Mouse (Mus musculus) forebrain, embryonic 13.5 days (tissue): Measurements from ENCODE around the gene Fsd1. TPM values are rescaled to one million over a fixed set of nuclear protein-coding genes. Genes with fewer than 3 reads are reported as not detected.
A peak's percentile ranks its signal among the peaks of the same experiment; 100 is the strongest.

Experiments
- ATAC-seq: fragments of 200-750 bp; cut with Nextera tagmentation; 2 replicates; pipeline ENCODE4 v1.8.0; 2017
- H3K27ac ChIP-seq: fragments of 300-500 bp; sonication (generic); 2 replicates; pipeline ENCODE4 v1.5.1; 2015; ENCODE audit warnings: inconsistent platforms, mild to moderate bottlenecking, moderate library complexity
- H3K27me3 ChIP-seq: fragments of 300-500 bp; sonication (generic); 2 replicates; pipeline ENCODE4 v1.6.1; 2015; ENCODE audit warnings: mild to moderate bottlenecking, inconsistent platforms
- H3K36me3 ChIP-seq: fragments of 300-500 bp; sonication (generic); 2 replicates; pipeline ENCODE4 v1.6.1; 2015; ENCODE audit warnings: mild to moderate bottlenecking, inconsistent platforms; ENCODE audit not compliant: poor library complexity, severe bottlenecking
- H3K4me1 ChIP-seq: fragments of 300-500 bp; sonication (generic); 2 replicates; pipeline ENCODE4 v1.6.1; 2015; ENCODE audit warnings: inconsistent platforms
- H3K4me2 ChIP-seq: fragments of 300-500 bp; sonication (generic); 2 replicates; pipeline ENCODE4 v1.6.1; 2015; ENCODE audit warnings: inconsistent platforms, mild to moderate bottlenecking, moderate library complexity
- H3K4me3 ChIP-seq: fragments of 300-500 bp; sonication (generic); 2 replicates; pipeline ENCODE4 v1.5.1; 2015; ENCODE audit warnings: mild to moderate bottlenecking, inconsistent platforms
- H3K9ac ChIP-seq: fragments of 300-500 bp; sonication (generic); 2 replicates; pipeline ENCODE4 v1.6.1; 2015; ENCODE audit warnings: mild to moderate bottlenecking, inconsistent platforms
- H3K9me3 ChIP-seq: fragments of 300-500 bp; sonication (generic); replicated peaks from 2 replicates; pipeline ENCODE4 v1.6.1; 2016; ENCODE audit warnings: inconsistent platforms
- WGBS: fragments of 180-500 bp; shearing (Covaris S2); methylation state at CpG from one replicate; pipeline ENCODE4 v1.1.7; 2015; 5-methylcytosine and 5-hydroxymethylcytosine counted together
- polyA plus RNA-seq: library from polyadenylated mRNA; unstranded; fragments of >200 nt; fragmentation: Nextera tagmentation; extraction: Ambion mirVana; gene quantifications from 2 replicates; pipeline ENCODE4 v1.2.1, GENCODE M21; 2015

The Fsd1 gene
- polyA plus RNA-seq, 1 experiment from 2014 or later = 96.0 TPM

- 85% methylated on average over 8 of the region's 8 CpGs for WGBS
- peaks cover 90% of the 10 kb centered on the region for H3K36me3 ChIP-seq
- H3K4me1 ChIP-seq = peaks cover 4% of the 10 kb centered on the region; the same call in 1 of the 2 replicates
- no peak overlapping the region for H3K4me2 ChIP-seq
- no peak overlapping the region for H3K9ac ChIP-seq
- H3K9me3 ChIP-seq = no peaks in the 10 kb centered on the region
- no peak overlapping the region for H3K4me3 ChIP-seq
- no peak for ATAC-seq
- H3K27ac ChIP-seq = no peak overlapping the region
- no peaks in the 10 kb centered on the region for H3K27me3 ChIP-seq
Measured at GRCm38 (mm10) chr17:56016382-56016781, 30.1 kb downstream of the Fsd1 start.

- Histone ChIP-seq H3K4me3 (no peak overlapping the region), H3K9me3 (no peaks in the 10 kb centered on the region), H3K27ac (no peak overlapping the region), H3K36me3 (peaks cover 83% of the 10 kb centered on the region), H3K4me1 (no peaks in the 10 kb centered on the region), H3K27me3 (no peaks in the 10 kb centered on the region), H3K9ac (no peak overlapping the region), H3K4me2 (no peak overlapping the region)
- ATAC-seq = no peak
- 84% methylated on average over 15 of the region's 15 CpGs for WGBS
Measured at GRCm38 (mm10) chr17:56016793-56017785, 30.8 kb downstream of the Fsd1 start.

- Histone ChIP-seq H3K4me1 (peaks cover 5% of the 10 kb centered on the region; the same call in 1 of the 2 replicates), H3K27ac (no peak overlapping the region), H3K9ac (no peak overlapping the region), H3K9me3 (no peaks in the 10 kb centered on the region), H3K36me3 (peaks cover 78% of the 10 kb centered on the region), H3K4me2 (no peak overlapping the region), H3K4me3 (no peak overlapping the region), H3K27me3 (no peaks in the 10 kb centered on the region)
- ATAC-seq = no peak
- 85% methylated on average over 7 of the region's 7 CpGs for WGBS
Measured at GRCm38 (mm10) chr17:56017848-56018247, 31.5 kb downstream of the Fsd1 start.

- Histone ChIP-seq H3K27me3 (no peaks in the 10 kb centered on the region), H3K4me2 (no peak overlapping the region), H3K27ac (0 out of 2 replicates have a peak overlapping the region, but pooled peaks have one; percentile 10), H3K4me1 (peaks cover 6% of the 10 kb centered on the region; the same call in 1 of the 2 replicates), H3K4me3 (no peak overlapping the region), H3K36me3 (peaks cover 74% of the 10 kb centered on the region), H3K9me3 (no peaks in the 10 kb centered on the region), H3K9ac (no peak overlapping the region)
- WGBS = 72% methylated on average over 20 of the region's 20 CpGs
- peak; percentile 23; the same call in 1 of the 2 replicates for ATAC-seq
Measured at GRCm38 (mm10) chr17:56018347-56019131, 32.2 kb downstream of the Fsd1 start.

- Histone ChIP-seq H3K9me3 (no peaks in the 10 kb centered on the region), H3K4me1 (peaks cover 6% of the 10 kb centered on the region; the same call in 1 of the 2 replicates), H3K27me3 (no peaks in the 10 kb centered on the region), H3K36me3 (peaks cover 60% of the 10 kb centered on the region), H3K27ac (0 out of 2 replicates have a peak overlapping the region, but pooled peaks have one; percentile 1), H3K4me3 (no peak overlapping the region), H3K9ac (no peak overlapping the region), H3K4me2 (no peak overlapping the region)
- WGBS = over 99% methylated on average over 6 of the region's 6 CpGs
- no peak for ATAC-seq
Measured at GRCm38 (mm10) chr17:56020400-56021084, 34.2 kb downstream of the Fsd1 start.

GRCm38 (mm10) chr17:56021161-56021910 lies 35.0 kb downstream of the Fsd1 start:
- Histone ChIP-seq H3K4me3 (no peak overlapping the region), H3K27me3 (no peaks in the 10 kb centered on the region), H3K4me2 (no peak overlapping the region), H3K9ac (no peak overlapping the region; the same call in 1 of the 2 replicates), H3K36me3 (peaks cover 52% of the 10 kb centered on the region), H3K4me1 (peaks cover 6% of the 10 kb centered on the region; the same call in 1 of the 2 replicates), H3K9me3 (no peaks in the 10 kb centered on the region), H3K27ac (peak overlapping the region; percentile 35; the same call in 1 of the 2 replicates)
- WGBS = 83% methylated on average over 4 of the region's 4 CpGs
- ATAC-seq = no peak

- no peak overlapping the region for H3K4me3 ChIP-seq
- no peaks in the 10 kb centered on the region for H3K27me3 ChIP-seq
- 68% methylated on average over 2 of the region's 2 CpGs for WGBS
- H3K27ac ChIP-seq = peak overlapping the region; percentile 35; the same call in 1 of the 2 replicates
- H3K9me3 ChIP-seq = no peaks in the 10 kb centered on the region
- peaks cover 6% of the 10 kb centered on the region; the same call in 1 of the 2 replicates for H3K4me1 ChIP-seq
- peaks cover 44% of the 10 kb centered on the region for H3K36me3 ChIP-seq
- no peak overlapping the region for H3K4me2 ChIP-seq
- H3K9ac ChIP-seq = no peak overlapping the region; the same call in 1 of the 2 replicates
- ATAC-seq = no peak
Measured at GRCm38 (mm10) chr17:56022131-56022988, 36.1 kb downstream of the Fsd1 start.

GRCm38 (mm10) chr17:56022989-56023290 lies 36.6 kb downstream of the Fsd1 start:
- Histone ChIP-seq H3K36me3 (peaks cover 44% of the 10 kb centered on the region), H3K27ac (peak overlapping the region; percentile 3; the same call in 1 of the 2 replicates), H3K27me3 (no peaks in the 10 kb centered on the region), H3K4me2 (no peak overlapping the region), H3K9me3 (no peaks in the 10 kb centered on the region), H3K4me3 (no peak overlapping the region), H3K4me1 (peaks cover 6% of the 10 kb centered on the region; the same call in 1 of the 2 replicates), H3K9ac (no peak overlapping the region)
- ATAC-seq = no peak
- 86% methylated on average over 4 of the region's 4 CpGs for WGBS

GRCm38 (mm10) chr17:56023386-56023785 lies 37.1 kb downstream of the Fsd1 start:
- WGBS = 91% methylated on average over 5 of the region's 5 CpGs
- Histone ChIP-seq H3K27me3 (no peaks in the 10 kb centered on the region), H3K27ac (no peak overlapping the region), H3K4me2 (no peak overlapping the region), H3K9me3 (no peaks in the 10 kb centered on the region), H3K36me3 (peaks cover 44% of the 10 kb centered on the region), H3K4me1 (peaks cover 6% of the 10 kb centered on the region; the same call in 1 of the 2 replicates), H3K9ac (no peak overlapping the region), H3K4me3 (no peak overlapping the region)
- ATAC-seq = no peak

- no peak overlapping the region for H3K4me3 ChIP-seq
- no peak overlapping the region for H3K27ac ChIP-seq
Measured at GRCm38 (mm10) chr17:56024476-56024875, 38.2 kb downstream of the Fsd1 start.

More at GRCm38 (mm10) chr17:56024476-56024875, 38.2 kb downstream of the Fsd1 start:
- Histone ChIP-seq H3K4me2 (no peak overlapping the region), H3K4me1 (peaks cover 6% of the 10 kb centered on the region; the same call in 1 of the 2 replicates), H3K9ac (no peak overlapping the region), H3K27me3 (no peaks in the 10 kb centered on the region), H3K9me3 (no peaks in the 10 kb centered on the region), H3K36me3 (peaks cover 43% of the 10 kb centered on the region)
- no peak for ATAC-seq
- 84% methylated on average over 2 of the region's 2 CpGs for WGBS
